Mouse (Mus musculus) right cerebral cortex, adult 18-20 months (tissue): ENCODE measurements around the gene Calr3.

Source experiments
- DNase-seq: peaks from one replicate; pipeline ENCODE4 v3.0.0; 2022; ENCODE audit warnings: mixed read lengths

Gene Calr3

GRCm38 (mm10) chr8:72434952-72435351, 8.7 kb downstream of the Calr3 start:
- DNase-seq: no peak

- no peak for DNase-seq
Measured at GRCm38 (mm10) chr8:72429676-72430075, 14.0 kb downstream of the Calr3 start.

GRCm38 (mm10) chr8:72422926-72423325, 20.7 kb downstream of the Calr3 start:
- no peak for DNase-seq

- DNase-seq: peak; percentile 99
Measured at GRCm38 (mm10) chr8:72421362-72422335, 22.0 kb downstream of the Calr3 start, which contains the start of gene Eps15l1. TSS of gene Eps15l1 (minus strand) at chr8:72421460.

GRCm38 (mm10) chr8:72420571-72421361, 22.9 kb downstream of the Calr3 start:
- DNase-seq: peak; percentile 40

GRCm38 (mm10) chr8:72418073-72418472, 25.6 kb downstream of the Calr3 start:
- DNase-seq: no peak

- no peak for DNase-seq
Measured at GRCm38 (mm10) chr8:72415252-72415651, 28.4 kb downstream of the Calr3 start.

- no peak for DNase-seq
Measured at GRCm38 (mm10) chr8:72413839-72414238, 29.8 kb downstream of the Calr3 start.

- no peak for DNase-seq
Measured at GRCm38 (mm10) chr8:72409443-72409842, 34.2 kb downstream of the Calr3 start.

GRCm38 (mm10) chr8:72407878-72408277, 35.8 kb downstream of the Calr3 start:
- no peak for DNase-seq

GRCm38 (mm10) chr8:72402981-72403380, 40.7 kb downstream of the Calr3 start:
- DNase-seq: no peak

- DNase-seq: no peak
Measured at GRCm38 (mm10) chr8:72401381-72401780, 42.3 kb downstream of the Calr3 start.

- DNase-seq: no peak
Measured at GRCm38 (mm10) chr8:72385737-72386136, 57.9 kb downstream of the Calr3 start.

- no peak for DNase-seq
Measured at GRCm38 (mm10) chr8:72382395-72382794, 61.3 kb downstream of the Calr3 start.

GRCm38 (mm10) chr8:72380656-72381055, 63.0 kb downstream of the Calr3 start:
- no peak for DNase-seq

- no peak for DNase-seq
Measured at GRCm38 (mm10) chr8:72376900-72377299, 66.8 kb downstream of the Calr3 start.

GRCm38 (mm10) chr8:72376309-72376708, 67.4 kb downstream of the Calr3 start:
- no peak for DNase-seq

- DNase-seq: no peak
Measured at GRCm38 (mm10) chr8:72375161-72375560, 68.5 kb downstream of the Calr3 start.
